Mouse (Mus musculus): ENCODE results near the gene Trpc4ap.

GRCm38 (mm10) chr2:155696851-155697250, 4.7 kb upstream of the Trpc4ap start:
- TF ChIP-seq CTCF (IDR thresholded peaks at IDR 0.05; ENCODE audit: borderline replicate concordance, extremely low read depth, insufficient read depth, insufficient read length) (no peak), POLR2A (IDR thresholded peaks at IDR 0.05; ENCODE audit: borderline replicate concordance, extremely low read depth, insufficient read depth, insufficient read length, poor library complexity, severe bottlenecking) (no peak)

All from brain, embryonic 14.5 days (tissue).